Mouse (Mus musculus): ENCODE data around the gene Gm9736.
"Not testable (repeated sequence)": the region's sequence is repeated elsewhere in the genome, so short reads cannot be mapped to it uniquely, and the experiment has no call there.

The Gm9736 gene

DNA sequence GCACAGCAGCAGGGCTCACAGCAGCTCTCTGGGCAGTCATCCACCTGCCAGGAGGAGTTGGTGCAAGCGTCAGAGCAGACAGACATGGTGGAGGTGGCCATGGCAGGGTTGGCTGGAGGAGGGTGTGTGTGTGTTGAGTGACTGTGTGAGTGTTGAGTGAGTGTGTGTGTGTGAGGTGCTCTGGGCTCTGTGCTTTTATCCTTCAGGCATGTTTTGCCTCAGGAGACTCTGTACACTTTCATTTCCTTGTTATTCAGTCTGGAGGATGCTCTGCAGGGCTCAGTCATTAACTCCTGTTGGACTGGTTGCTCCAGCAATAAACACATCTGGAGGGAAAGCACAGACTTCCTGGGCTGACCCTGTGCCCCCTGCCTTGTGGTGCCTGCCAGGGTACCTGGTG lies at the start of gene Gm9736:
Gene Gm9736, minus strand, starts transcription at position 101 of the 400 bp plus-strand sequence.
- DNase-seq = not testable (repeated sequence)

DNA sequence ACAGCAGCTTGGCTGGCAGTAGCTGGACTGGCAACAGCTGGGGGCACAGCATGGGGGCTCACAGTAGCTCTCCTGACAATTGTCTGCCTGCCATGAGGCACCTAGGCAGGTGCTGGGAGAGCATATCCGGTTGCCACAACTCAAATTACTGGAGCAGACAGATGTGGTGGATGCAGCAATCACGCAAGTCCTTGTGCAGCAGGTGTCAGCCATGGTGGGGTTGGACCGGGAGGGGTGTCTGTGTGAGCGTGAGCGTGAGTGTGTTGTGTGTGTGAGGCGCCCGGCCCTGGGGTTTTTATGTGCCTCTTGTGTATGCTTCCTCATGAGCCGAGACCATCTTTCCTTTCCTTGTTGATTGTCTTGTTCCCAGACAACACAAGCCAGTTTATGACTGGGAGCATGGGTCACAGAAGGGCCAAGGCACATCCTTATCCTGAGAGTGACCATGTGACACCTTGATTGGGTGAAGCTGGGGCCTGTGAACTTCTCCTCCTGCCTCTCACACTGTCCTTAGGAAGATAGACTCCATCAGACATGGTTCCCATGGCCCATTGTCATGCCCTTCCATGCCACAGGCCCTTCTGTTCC lies 47.9 kb upstream of the Gm9736 start, which contains the start of gene Gm19668:
Gene Gm19668, minus strand, starts transcription at position 213 of the 588 bp plus-strand sequence.
- DNase-seq = no peak

DNA sequence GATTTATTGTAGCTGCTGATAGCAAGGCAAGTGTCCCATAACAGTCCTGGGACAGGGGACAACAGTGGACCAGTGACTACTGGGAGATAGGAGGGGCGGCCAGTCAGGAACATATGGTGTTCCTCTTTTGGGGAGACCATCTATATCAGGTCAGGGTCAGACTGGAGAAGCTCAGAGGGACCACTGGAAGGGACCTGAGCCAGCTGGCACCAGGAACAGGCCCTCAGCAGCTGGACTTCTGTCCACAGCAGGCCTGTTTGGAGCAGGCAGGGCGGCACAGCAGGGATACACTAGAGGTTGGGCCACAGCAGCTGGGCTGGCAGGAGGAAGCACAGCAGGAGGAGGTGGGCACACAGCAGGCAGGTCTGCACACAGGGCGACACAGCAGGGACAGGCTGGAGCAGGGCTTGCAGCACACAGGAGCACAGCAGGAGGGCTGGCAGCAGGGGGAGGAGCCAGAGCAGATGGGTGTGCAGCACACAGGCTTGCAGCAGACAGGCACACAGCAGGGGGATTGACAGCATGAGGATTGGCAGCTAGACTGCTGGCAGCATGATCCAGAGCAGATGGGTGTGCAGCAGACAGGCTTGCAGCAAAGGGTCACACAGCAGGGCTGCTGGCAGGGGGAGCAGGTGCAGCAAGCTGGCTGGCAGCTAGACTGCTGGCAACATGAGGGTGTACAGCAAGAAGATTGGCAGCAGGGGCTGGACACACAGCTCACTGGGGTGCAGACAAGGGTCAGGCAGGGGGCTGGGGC lies 47.2 kb upstream of the Gm9736 start:
- not testable (repeated sequence) for DNase-seq

DNA sequence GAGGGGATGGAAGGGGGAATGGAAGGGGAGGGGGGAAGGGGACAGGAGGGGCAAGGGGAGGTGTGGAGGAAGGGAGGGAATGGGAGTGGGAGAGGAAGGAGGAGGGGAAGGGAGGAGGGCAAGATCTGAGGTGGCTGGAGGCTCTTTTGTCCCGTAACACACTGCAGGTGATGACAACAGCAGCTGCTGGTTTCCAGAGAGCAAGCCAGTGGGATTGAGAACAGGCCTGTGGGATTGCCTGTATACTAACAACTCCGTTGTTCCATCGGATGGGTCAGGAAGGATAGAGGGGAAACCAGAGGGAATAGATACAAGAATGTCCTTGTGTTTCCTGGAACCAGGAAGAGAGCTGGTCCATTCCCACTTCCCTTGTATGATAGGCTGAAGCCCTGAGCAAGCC lies 46.5 kb upstream of the Gm9736 start:
- DNase-seq = no peak

DNA sequence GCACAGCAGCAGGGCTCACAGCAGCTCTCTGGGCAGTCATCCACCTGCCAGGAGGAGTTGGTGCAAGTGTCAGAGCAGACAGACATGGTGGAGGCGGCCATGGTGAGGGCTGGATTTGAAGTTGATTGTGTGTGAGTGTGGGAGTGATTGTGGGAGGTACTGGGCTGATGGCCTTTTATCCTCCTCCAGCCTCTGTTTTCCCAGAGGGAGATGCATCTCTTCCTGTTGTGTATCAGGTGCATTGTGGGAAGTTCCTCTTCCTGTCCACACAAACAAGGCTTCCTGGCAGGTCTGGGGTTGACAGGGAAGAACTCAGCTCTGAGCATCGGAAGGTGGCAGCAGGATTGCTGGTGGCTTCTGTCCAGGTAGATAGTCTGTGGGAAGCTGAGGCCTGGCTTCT lies 43.8 kb upstream of the Gm9736 start, which contains the start of gene Gm9639:
Gene Gm9639, minus strand, starts transcription at position 101 of the 400 bp plus-strand sequence.
- DNase-seq = no peak

DNA sequence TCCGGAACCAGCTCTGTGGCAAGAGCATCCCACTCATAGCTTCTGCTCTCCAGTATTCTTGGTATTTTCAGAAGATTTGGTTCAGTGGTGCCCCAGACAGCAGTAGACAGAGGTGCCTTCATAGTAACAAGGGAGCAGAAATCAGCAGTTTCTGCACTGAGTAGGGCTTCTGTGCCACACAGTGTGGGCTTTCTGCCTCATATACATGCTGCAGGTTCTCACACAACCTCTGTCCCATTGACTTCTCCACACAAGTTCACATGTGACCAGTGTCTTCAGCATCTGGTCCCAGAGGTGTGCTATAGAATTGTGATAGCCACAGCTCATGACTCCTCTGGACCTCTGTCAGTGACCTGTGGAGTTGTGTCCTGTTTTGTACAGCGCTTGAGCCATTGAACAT lies 37.5 kb upstream of the Gm9736 start:
- DNase-seq = no peak

DNA sequence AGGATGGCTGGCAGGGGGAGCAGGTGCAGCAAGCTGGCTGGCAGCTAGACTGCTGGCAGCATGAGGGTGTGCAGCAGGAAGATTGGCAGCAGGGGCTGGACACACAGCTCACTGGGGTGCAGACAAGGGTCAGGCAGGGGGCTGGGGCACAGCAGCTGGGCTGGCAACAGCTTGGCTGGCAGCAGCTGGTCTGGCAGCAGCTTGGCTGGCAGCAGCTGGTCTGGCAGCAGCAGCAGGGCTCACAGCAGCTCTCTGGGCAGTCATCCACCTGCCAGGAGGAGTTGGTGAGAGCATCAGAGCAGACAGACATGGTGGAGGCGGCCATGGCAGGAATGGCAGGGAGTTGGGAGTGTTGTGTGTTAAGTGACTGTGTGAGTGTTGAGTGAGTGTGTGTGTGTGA lies 36.7 kb upstream of the Gm9736 start, which contains the start of gene Gm7137:
Gene Gm7137, minus strand, starts transcription at position 325 of the 400 bp plus-strand sequence.
- DNase-seq = not testable (repeated sequence)

DNA sequence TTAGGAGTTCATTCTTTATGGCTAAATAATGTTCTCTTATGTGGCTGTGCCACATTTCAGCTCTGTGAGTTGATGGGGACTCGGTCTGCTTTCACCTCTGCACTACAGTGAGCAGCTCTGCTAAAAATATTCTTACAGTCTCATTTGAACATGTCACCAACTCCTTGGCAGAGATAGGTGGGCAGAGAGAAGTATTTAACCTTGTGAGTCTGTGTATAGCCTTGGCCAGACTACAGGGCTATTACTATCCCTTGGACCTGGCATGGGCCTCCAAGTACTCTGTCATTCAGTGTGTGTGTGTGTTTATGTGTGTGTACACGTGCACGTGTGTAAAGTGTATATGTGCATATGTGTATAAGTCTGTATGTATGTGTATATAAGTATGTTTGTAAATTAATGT lies 32.2 kb upstream of the Gm9736 start:
- DNase-seq = not testable (repeated sequence)

DNA sequence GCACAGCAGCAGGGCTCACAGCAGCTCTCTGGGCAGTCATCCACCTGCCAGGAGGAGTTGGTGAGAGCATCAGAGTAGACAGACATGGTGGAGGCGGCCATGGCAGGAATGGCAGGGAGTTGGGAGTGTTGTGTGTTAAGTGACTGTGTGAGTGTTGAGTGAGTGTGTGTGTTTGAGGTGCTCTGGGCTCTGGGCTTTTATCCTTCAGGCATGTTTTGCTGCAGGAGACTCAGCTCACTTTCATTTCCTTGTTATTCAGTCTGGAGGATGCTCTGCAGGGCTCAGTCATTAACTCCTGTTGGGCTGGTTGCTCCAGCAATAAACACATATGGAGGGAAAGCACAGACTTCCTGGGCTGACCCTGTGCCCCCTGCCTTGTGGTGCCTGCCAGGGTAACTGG lies 31.3 kb upstream of the Gm9736 start, which contains the start of gene Gm3250:
Gene Gm3250, minus strand, starts transcription at position 101 of the 400 bp plus-strand sequence.
- not testable (repeated sequence) for DNase-seq

DNA sequence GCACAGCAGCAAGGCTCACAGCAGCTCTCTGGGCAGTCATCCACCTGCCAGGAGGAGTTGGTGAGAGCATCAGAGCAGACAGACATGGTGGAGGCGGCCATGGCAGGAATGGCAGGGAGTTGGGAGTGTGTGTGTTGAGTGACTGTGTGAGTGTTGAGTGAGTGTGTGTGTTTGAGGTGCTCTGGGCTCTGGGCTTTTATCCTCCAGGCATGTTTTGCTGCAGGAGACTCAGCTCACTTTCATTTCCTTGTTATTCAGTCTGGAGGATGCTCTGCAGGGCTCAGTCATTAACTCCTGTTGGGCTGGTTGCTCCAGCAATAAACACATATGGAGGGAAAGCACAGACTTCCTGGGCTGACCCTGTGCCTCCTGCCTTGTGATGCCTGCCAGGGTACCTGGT lies 25.7 kb upstream of the Gm9736 start, which contains the start of gene Gm7138:
Gene Gm7138, minus strand, starts transcription at position 101 of the 400 bp plus-strand sequence.
- not testable (repeated sequence) for DNase-seq

DNA sequence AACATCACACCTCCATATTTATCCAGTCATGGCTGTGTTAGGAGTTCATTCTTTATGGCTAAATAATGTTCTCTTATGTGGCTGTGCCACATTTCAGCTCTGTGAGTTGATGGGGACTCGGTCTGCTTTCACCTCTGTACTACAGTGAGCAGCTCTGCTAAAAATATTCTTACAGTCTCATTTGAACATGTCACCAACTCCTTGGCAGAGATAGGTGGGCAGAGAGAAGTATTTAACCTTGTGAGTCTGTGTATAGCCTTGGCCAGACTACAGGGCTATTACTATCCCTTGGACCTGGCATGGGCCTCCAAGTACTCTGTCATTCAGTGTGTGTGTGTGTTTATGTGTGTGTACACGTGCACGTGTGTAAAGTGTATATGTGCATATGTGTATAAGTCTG lies 21.0 kb upstream of the Gm9736 start:
- not testable (repeated sequence) for DNase-seq

DNA sequence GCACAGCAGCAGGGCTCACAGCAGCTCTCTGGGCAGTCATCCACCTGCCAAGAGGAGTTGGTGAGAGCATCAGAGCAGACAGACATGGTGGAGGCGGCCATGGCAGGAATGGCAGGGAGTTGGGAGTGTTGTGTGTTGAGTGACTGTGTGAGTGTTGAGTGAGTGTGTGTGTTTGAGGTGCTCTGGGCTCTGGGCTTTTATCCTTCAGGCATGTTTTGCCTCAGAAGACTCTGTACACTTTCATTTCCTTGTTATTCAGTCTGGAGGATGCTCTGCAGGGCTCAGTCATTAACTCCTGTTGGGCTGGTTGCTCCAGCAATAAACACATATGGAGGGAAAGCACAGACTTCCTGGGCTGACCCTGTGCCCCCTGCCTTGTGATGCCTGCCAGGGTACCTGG lies 20.1 kb upstream of the Gm9736 start, which contains the start of gene Gm3238:
Gene Gm3238, minus strand, starts transcription at position 101 of the 400 bp plus-strand sequence.
- DNase-seq = not testable (repeated sequence)

DNA sequence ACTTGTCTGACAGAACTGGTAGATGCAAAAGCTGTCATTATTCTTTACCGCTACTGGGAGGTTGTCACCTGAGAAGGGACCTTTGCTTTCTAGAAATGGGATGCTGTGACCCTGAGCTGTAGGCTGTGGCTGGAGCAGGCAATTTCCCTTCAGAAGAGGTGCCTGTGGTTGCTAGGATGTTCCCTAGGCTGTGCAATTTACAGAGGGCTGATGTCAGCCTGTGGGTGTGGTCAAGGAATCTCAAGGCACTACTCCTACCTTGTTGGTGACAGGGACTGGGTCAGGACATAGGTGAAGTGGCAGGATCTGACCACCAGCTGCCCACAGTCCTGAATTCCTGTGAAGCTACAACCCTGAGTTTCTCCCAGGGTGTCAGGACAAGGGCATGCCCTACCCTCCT lies 18.6 kb upstream of the Gm9736 start:
- no peak for DNase-seq

DNA sequence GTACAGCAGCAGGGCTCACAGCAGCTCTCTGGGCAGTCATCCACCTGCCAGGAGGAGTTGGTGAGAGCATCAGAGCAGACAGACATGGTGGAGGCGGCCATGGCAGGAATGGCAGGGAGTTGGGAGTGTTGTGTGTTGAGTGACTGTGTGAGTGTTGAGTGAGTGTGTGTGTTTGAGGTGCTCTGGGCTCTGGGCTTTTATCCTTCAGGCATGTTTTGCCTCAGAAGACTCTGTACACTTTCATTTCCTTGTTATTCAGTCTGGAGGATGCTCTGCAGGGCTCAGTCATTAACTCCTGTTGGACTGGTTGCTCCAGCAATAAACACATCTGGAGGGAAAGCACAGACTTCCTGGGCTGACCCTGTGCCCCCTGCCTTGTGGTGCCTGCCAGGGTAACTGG lies 8.4 kb upstream of the Gm9736 start, which contains the start of gene Gm3233:
Gene Gm3233, minus strand, starts transcription at position 101 of the 400 bp plus-strand sequence.
- DNase-seq = not testable (repeated sequence)

DNA sequence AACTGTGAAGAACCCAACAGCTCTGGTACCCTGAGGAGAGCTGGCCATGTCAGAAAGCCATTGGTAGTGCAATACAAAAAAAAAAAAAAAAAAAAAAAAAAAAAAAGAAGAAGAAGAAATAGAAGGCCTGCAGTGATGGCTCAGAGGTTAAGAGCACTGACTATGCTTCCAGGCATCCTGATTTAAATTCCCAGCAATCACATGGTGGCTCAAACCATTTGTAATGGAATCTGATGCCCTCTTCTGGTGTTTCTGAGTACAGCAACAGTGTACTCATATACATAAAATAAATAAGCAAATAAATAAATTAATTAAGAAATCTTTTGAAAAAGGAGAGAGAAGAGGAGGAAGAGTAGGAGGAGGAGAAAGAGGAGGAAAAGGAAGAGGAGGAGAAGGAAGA lies 2.3 kb upstream of the Gm9736 start:
- DNase-seq = no peak

DNA sequence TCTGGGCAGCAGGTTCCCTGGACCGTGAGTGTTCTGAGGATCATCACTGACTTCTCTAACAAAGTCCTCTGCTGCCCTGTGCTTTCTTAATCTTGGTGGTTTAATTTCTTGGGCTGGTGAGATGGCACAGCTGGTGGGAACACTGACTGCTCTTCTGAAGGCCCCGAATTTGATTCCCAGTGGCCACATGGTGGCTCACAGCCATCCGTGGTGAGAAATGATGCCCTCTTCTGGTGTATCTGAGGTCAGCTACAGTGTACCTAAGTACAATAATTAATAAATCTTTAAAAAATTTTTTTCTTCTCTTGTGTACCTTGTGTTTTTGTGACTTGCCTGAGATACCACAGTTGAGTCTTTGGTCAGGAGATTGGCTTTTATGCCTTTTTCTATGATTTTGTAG lies 1.2 kb upstream of the Gm9736 start:
- DNase-seq = not testable (repeated sequence)

DNA sequence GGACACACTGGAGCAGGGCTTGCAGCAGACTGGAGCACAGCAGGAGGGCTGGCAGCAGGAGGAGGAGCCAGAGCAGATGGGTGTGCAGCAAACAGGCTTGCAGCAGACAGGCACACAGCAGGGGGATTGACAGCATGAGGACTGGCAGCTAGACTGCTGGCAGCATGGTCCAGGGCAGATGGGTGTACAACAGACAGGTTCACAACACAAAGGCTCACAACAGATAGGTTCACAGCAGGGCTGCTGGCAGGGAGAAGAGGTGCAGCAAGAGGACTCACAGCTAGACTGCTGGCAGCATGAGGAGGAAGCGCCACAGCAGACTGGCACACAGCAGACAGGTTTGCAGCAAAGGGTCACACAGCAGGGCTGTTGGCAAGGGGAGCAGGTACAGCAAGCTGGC lies 468 bp downstream of the Gm9736 start:
- DNase-seq = not testable (repeated sequence)

DNA sequence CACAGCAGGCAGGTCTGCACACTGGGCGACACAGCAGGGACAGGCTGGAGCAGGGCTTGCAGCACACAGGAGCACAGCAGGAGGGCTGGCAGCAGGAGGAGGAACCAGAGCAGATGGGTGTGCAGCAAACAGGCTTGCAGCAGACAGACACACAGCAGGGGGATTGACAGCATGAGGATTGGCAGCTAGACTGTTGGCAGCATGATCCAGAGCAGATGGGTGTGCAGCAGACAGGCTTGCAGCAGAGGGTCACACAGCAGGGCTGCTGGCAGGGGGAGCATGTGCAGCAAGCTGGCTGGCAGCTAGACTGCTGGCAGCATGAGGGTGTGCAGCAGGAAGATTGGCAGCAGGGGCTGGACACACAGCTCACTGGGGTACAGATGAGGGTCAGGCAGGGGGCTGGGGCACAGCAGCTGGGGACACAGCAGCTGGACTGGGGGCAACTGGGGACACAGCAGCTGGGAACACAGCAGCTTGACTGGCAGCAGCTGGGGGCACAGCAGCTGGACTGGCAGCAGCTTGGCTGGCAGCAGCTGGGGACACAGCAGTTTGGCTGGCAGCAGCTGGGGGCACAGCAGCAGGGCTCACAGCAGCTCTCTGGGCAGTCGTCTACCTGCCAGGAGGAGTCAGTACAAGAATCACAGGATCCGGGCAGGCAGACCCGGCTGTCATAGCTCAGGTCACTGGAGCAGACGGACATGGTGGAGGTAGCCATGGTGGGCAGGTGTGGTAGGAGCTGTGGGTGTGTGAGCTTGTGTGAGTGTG lies 9.0 kb downstream of the Gm9736 start, which contains the start of gene Gm18596:
Gene Gm18596, minus strand, starts transcription at position 715 of the 765 bp plus-strand sequence.
- DNase-seq = not testable (repeated sequence)

DNA sequence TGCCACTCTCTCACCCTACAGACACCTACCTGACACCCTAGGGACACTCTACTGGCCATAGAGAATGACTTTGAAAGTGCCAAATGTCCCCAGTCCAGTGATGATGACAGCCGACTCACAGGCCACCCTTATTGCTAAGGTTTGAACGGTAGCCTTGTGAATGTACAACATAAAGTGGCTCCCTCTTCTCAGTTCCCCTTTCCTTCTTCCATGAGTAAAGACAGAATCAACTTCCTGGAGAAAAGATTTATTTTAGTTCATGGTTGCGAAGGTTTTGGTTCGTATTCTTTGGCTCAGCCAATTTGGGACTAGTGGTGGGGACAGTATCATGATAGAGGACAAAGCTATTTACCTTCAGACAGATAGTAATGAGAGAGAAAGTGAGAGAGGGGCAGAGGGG lies 12.2 kb downstream of the Gm9736 start:
- DNase-seq = no peak

DNA sequence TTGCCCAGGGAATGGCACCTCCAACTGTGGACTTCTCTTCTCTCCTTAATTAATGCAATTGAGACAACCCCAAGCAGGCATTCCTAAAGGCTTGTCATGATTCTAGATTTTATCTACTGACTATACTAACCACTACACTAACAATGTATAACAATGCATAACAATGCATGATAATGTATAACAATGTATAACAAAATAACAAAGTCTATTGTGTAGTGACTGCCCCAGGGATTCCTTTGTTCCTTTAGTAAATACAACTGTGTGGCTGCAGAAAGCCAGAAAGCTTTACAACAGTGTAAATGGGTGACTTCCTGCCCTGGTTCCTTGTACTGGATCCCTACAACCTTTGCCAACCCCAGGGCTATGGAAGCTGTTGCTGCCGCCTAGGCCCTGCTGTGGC lies 15.2 kb downstream of the Gm9736 start:
- DNase-seq = no peak

DNA sequence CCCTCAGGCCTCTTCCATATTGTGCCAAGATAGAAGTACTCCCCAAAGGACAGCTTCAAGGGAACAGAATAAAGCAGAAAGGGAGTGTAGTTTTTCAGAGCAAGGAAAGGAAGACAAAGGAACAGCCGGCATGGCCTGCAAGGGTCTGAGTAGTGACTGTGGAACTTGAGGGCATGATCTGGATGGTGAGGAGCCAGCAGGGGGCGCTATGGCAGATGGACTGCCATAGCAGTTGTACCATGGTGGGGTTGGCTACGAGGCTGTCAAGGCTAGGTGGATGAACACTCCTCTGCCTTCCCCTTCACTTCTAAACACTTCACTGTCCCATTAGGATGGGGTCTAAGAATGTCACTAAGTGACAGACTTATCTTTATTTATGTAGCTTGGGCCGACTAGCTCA lies 21.9 kb downstream of the Gm9736 start:
- DNase-seq = no peak

DNA sequence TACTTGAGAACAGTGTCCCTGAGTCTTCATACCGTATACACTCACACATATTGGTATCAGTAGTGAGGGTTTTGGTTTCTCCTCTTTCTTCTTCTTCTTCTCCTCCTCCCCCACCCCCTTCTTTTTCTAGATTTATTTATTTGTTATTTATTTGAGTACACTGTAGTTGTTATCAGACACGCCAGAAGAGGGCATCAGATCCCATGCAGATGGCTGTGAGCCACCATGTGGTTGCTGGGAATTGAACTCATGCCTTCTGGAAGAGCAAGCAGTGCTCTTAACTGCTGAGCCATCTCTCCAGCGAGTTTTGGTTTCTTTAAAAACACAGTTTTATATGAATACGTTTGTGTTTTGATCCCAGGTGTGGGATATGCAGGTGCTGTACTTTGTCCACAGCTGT lies 22.9 kb downstream of the Gm9736 start:
- DNase-seq = no peak

DNA sequence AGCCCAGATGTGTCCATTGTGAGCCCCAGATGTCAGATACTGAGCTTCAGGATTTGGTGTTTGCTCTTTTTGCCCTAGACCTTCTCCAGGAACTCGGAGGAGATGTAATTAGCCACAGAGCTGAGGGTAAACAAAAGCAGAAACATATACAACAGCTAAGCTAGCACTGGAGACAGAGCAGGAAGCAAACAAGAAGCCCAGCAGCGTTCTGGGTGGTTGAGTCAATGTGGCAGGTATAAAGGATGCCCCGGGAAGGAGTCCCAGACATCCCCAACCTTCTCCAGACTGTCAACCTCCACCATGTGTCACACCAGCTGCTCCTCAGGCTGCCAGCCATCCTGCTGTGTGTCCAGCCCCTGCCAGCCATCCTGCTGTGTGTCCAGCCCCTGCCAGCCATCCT lies 25.0 kb downstream of the Gm9736 start, which contains the start of gene Gm10100:
Gene Gm10100, plus strand, starts transcription at position 301 of the 400 bp plus-strand sequence.
- DNase-seq = no peak

All from cerebellum, adult 8-10 months (tissue).